Mouse (Mus musculus): ENCODE measurements around the gene Usp21. TPM values are rescaled to one million over a fixed set of nuclear protein-coding genes. Genes with fewer than 3 reads are reported as not detected.

Gene Usp21
- polyA plus RNA-seq, 1 experiment: 40.9 TPM

DNA sequence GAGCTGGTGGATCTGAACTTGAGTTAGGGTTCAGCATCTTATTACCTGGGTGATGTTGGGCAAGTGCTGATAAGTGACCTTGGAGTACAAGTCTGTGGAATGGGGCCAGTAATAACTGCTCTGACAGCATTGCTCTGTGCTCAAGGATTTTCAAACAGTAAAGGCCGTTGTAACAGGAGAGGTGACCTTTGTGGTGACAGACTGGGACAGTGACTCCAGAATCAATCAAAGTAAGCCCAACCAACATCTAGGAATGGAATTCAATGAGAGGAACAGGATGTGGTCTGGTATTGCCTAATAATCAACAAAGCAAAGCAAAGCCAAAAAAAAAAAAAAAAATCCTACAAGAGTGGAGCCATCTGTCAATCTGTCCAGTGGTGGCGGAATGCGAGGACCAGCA lies 27.5 kb downstream of the Usp21 start:
- H3K27me3 ChIP-seq (ENCODE audit: control insufficient read depth, insufficient read depth, low read length): 0 out of 2 replicates have a peak, but pooled peaks cover 2% of the 10 kb centered on the region
- no peak for TF ChIP-seq CTCF (IDR thresholded peaks at IDR 0.05; ENCODE audit: extremely low read depth, insufficient read depth, insufficient read length, insufficient replicate concordance)
- TF ChIP-seq POLR2A (IDR thresholded peaks at IDR 0.05; ENCODE audit: low read depth, low read length): no peak
- H3K27ac ChIP-seq (ENCODE audit: insufficient read depth, low read length): no peak overlapping the region
- no peak for DNase-seq (ENCODE audit: low read depth in 1 of 2, low spot score in 2 of 2)
- H3K36me3 ChIP-seq (ENCODE audit: control insufficient read depth, insufficient read depth, low read length): no peaks in the 10 kb centered on the region
- WGBS: 83% methylated on average over 3 of the region's 3 CpGs
- no peaks in the 10 kb centered on the region; the same call in 1 of the 2 replicates for H3K4me1 ChIP-seq (ENCODE audit: control insufficient read depth, insufficient read depth, insufficient read length)
- no peak overlapping the region for H3K4me3 ChIP-seq (ENCODE audit: extremely low read depth, insufficient read depth, insufficient read length)

DNA sequence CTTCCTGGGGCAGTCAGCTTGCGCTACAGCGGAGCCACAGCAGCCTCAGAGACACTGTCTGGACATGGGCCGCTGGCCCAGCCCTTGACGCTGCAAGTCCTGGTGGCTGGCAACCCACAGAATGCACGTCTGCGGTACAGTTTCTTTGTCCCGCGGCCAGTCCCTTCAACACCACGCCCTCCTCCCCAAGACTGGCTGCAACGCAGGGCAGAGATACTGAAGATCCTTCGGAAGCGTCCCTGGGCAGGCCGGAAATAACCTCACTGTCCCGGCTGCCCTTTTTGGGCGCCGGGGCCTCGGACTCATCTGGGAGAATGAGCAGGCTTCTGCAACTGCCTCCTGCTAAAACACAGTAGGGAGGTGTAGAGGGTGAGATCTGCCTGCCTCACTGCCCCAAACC lies 28.9 kb downstream of the Usp21 start:
- TF ChIP-seq POLR2A (IDR thresholded peaks at IDR 0.05; ENCODE audit: low read depth, low read length) (no peak), CTCF (IDR thresholded peaks at IDR 0.05; ENCODE audit: extremely low read depth, insufficient read depth, insufficient read length, insufficient replicate concordance) (no peak)
- Histone ChIP-seq H3K4me1 (ENCODE audit: control insufficient read depth, insufficient read depth, insufficient read length) (no peaks in the 10 kb centered on the region; the same call in 1 of the 2 replicates), H3K4me3 (ENCODE audit: extremely low read depth, insufficient read depth, insufficient read length) (no peak overlapping the region), H3K27ac (ENCODE audit: insufficient read depth, low read length) (no peak overlapping the region), H3K36me3 (ENCODE audit: control insufficient read depth, insufficient read depth, low read length) (no peaks in the 10 kb centered on the region), H3K27me3 (ENCODE audit: control insufficient read depth, insufficient read depth, low read length) (0 out of 2 replicates have a peak, but pooled peaks cover 2% of the 10 kb centered on the region)
- DNase-seq (ENCODE audit: low read depth in 1 of 2, low spot score in 2 of 2): no peak
- 63% methylated on average over 17 of the region's 17 CpGs for WGBS

DNA sequence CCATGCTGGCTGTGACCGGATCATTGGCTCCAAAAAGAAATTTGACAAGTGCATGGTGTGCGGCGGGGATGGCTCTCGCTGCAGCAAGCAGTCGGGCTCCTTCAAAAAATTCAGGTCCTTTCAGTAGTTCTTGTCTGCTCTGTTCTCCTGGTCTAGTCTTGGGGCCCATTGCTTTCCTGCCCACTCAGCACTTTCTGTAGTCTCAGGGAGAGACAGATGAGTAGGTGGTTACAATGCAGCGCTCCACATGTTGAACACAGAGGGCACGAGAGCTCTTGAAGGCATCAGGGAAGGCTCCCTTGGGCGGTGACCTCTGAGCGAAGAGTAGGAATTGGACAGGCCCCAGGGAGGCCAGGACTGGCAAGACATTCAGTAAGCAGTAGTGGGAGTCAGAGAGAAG lies 30.0 kb downstream of the Usp21 start:
- 0 out of 2 replicates have a peak, but pooled peaks cover 2% of the 10 kb centered on the region for H3K27me3 ChIP-seq (ENCODE audit: control insufficient read depth, insufficient read depth, low read length)

DNA sequence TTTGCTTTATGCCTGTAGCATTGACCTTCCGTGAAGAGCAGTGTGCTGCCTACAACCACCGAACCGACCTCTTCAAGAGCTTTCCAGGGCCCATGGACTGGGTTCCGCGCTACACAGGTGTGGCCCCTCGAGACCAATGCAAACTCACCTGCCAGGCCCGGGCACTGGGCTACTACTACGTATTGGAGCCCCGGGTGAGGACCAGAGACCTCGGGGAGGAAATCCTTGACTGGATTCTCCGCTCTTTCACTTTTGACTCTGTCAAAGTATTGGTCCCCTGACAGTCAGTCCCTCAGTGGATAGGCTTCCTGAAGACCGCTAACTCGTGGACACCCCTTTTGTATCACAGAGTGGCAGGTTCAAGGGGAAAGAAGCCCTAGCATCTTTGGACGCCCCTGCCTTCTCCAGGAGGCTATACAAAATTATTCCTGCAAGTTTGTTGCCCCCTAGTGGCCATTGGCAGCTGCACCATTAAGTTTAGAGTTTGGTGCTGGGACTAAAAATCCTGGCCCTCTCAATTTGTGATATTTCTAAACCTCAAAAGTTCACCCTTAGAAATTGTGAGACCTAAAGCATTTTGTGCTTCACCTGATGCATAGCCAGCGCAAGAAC lies 30.7 kb downstream of the Usp21 start:
- WGBS: 66% methylated on average over 15 of the region's 15 CpGs
- Histone ChIP-seq H3K36me3 (ENCODE audit: control insufficient read depth, insufficient read depth, low read length) (no peaks in the 10 kb centered on the region), H3K4me3 (ENCODE audit: extremely low read depth, insufficient read depth, insufficient read length) (no peak overlapping the region), H3K27me3 (ENCODE audit: control insufficient read depth, insufficient read depth, low read length) (0 out of 2 replicates have a peak, but pooled peaks cover 2% of the 10 kb centered on the region), H3K27ac (ENCODE audit: insufficient read depth, low read length) (no peak overlapping the region), H3K4me1 (ENCODE audit: control insufficient read depth, insufficient read depth, insufficient read length) (no peaks in the 10 kb centered on the region)
- TF ChIP-seq POLR2A (IDR thresholded peaks at IDR 0.05; ENCODE audit: low read depth, low read length) (no peak), CTCF (IDR thresholded peaks at IDR 0.05; ENCODE audit: extremely low read depth, insufficient read depth, insufficient read length, insufficient replicate concordance) (peak; percentile 59; the same call in 1 of the 2 replicates)
- peak in 1 of 2 experiments; percentile 55 for DNase-seq (ENCODE audit: low read depth in 1 of 2, low spot score in 2 of 2)

More for the DNA sequence above, 30.0 kb downstream of the Usp21 start:
- 89% methylated on average over 9 of the region's 9 CpGs for WGBS
- no peak for TF ChIP-seq POLR2A (IDR thresholded peaks at IDR 0.05; ENCODE audit: low read depth, low read length)
- TF ChIP-seq CTCF (IDR thresholded peaks at IDR 0.05; ENCODE audit: extremely low read depth, insufficient read depth, insufficient read length, insufficient replicate concordance): no peak
- no peak overlapping the region for H3K4me3 ChIP-seq (ENCODE audit: extremely low read depth, insufficient read depth, insufficient read length)
- DNase-seq (ENCODE audit: low read depth in 1 of 2, low spot score in 2 of 2): no peak
- H3K36me3 ChIP-seq (ENCODE audit: control insufficient read depth, insufficient read depth, low read length): no peaks in the 10 kb centered on the region
- H3K4me1 ChIP-seq (ENCODE audit: control insufficient read depth, insufficient read depth, insufficient read length): no peaks in the 10 kb centered on the region
- no peak overlapping the region for H3K27ac ChIP-seq (ENCODE audit: insufficient read depth, low read length)

DNA sequence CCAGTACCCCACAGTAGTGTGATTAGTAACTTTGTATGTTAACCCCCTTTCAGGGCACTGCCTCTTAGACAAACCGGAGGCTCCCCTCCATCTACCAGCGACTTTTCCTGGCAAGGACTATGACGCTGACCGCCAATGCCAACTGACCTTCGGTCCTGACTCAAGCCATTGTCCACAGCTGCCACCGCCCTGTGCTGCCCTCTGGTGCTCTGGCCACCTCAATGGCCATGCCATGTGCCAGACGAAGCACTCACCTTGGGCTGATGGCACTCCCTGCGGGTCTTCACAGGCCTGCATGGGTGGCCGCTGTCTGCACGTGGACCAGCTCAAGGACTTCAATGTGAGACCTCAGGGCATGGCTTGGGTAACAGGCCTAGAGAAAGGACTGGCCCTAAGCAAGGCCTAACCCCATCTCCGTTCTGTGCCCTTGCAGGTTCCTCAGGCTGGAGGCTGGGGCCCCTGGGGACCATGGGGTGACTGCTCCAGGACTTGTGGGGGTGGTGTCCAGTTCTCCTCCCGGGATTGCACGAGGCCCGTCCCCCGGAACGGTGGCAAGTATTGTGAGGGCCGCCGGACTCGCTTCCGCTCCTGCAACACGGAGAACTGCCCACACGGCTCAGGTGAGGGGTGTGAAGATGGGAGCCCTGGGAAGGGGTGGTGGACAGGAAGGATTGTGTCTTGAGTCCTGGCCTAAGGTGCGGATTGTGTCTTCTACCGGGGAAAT lies 31.5 kb downstream of the Usp21 start:
- 92% methylated on average over 24 of the region's 24 CpGs for WGBS
- no peak for DNase-seq (ENCODE audit: low read depth in 1 of 2, low spot score in 2 of 2)
- H3K36me3 ChIP-seq (ENCODE audit: control insufficient read depth, insufficient read depth, low read length): no peaks in the 10 kb centered on the region
- no peak overlapping the region for H3K27ac ChIP-seq (ENCODE audit: insufficient read depth, low read length)
- H3K4me3 ChIP-seq (ENCODE audit: extremely low read depth, insufficient read depth, insufficient read length): no peak overlapping the region
- 0 out of 2 replicates have a peak, but pooled peaks cover 2% of the 10 kb centered on the region for H3K27me3 ChIP-seq (ENCODE audit: control insufficient read depth, insufficient read depth, low read length)
- no peak for TF ChIP-seq POLR2A (IDR thresholded peaks at IDR 0.05; ENCODE audit: low read depth, low read length)
- no peak for TF ChIP-seq CTCF (IDR thresholded peaks at IDR 0.05; ENCODE audit: extremely low read depth, insufficient read depth, insufficient read length, insufficient replicate concordance)
- H3K4me1 ChIP-seq (ENCODE audit: control insufficient read depth, insufficient read depth, insufficient read length): no peaks in the 10 kb centered on the region

DNA sequence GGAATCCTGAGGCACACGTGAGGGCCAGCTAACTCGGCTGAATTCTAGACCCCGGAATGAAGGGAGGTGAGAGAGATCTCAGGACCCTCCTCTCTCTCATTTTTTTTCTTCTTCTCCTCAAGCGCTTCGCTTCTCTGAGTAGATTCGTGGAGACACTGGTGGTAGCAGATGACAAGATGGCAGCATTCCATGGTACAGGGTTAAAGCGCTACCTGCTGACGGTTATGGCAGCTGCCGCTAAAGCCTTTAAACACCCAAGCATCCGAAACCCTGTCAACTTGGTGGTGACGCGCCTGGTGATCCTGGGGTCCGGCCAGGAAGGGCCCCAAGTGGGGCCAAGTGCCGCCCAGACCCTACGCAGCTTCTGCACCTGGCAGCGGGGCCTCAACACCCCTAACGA lies 35.4 kb downstream of the Usp21 start:
- H3K27me3 ChIP-seq (ENCODE audit: control insufficient read depth, insufficient read depth, low read length): 0 out of 2 replicates have a peak, but pooled peaks cover 1% of the 10 kb centered on the region
- DNase-seq (ENCODE audit: low read depth in 1 of 2, low spot score in 2 of 2): no peak
- 87% methylated on average over 17 of the region's 17 CpGs for WGBS
- H3K36me3 ChIP-seq (ENCODE audit: control insufficient read depth, insufficient read depth, low read length): no peaks in the 10 kb centered on the region
- H3K4me1 ChIP-seq (ENCODE audit: control insufficient read depth, insufficient read depth, insufficient read length): no peaks in the 10 kb centered on the region
- no peak overlapping the region for H3K27ac ChIP-seq (ENCODE audit: insufficient read depth, low read length)
- TF ChIP-seq POLR2A (IDR thresholded peaks at IDR 0.05; ENCODE audit: low read depth, low read length): no peak
- TF ChIP-seq CTCF (IDR thresholded peaks at IDR 0.05; ENCODE audit: extremely low read depth, insufficient read depth, insufficient read length, insufficient replicate concordance): no peak
- no peak overlapping the region for H3K4me3 ChIP-seq (ENCODE audit: extremely low read depth, insufficient read depth, insufficient read length)

Data from spleen, adult 2 months (tissue).